Mouse (Mus musculus) heart, adult 2 months (tissue): ENCODE data around the gene Rhcg. TPM values are rescaled to one million over a fixed set of nuclear protein-coding genes. Genes with fewer than 3 reads are reported as not detected.

ENCODE experiments used
- DNase-seq, 2 experiments: peaks; one replicate each; pipeline ENCODE4 v3.0.0; 2021
- H3K27ac ChIP-seq: fragments of 200-600 bp; 2 replicates; pipeline ENCODE4 v1.8.1; 2022
- H3K27me3 ChIP-seq: fragments of 200-500 bp; 2 replicates; pipeline ENCODE4 v1.6.1; 2012; ENCODE audit warnings: mild to moderate bottlenecking, low read length, inconsistent platforms, mixed read lengths; ENCODE audit not compliant: control insufficient read depth, insufficient read depth
- H3K36me3 ChIP-seq: fragments of 200-500 bp; 2 replicates; pipeline ENCODE4 v1.6.1; 2012; ENCODE audit warnings: low read length, inconsistent platforms; ENCODE audit not compliant: control insufficient read depth, insufficient read depth
- H3K4me1 ChIP-seq: fragments of 200-500 bp; 2 replicates; pipeline ENCODE4 v1.6.1; 2011; ENCODE audit warnings: low read length; ENCODE audit not compliant: control insufficient read depth, insufficient read depth
- H3K4me3 ChIP-seq: fragments of 200-600 bp; 2 replicates; pipeline ENCODE4 v1.8.1; 2022
- H3K79me2 ChIP-seq: fragments of 200-500 bp; replicated peaks from 2 replicates; pipeline ENCODE4 v1.6.1; 2012; ENCODE audit warnings: mild to moderate bottlenecking, inconsistent platforms, low read length, moderate library complexity, mixed read lengths; ENCODE audit not compliant: control insufficient read depth, insufficient read depth
- H3K9ac ChIP-seq: fragments of 200-500 bp; 2 replicates; pipeline ENCODE4 v1.6.1; 2012; ENCODE audit warnings: low read depth, mild to moderate bottlenecking, control low read depth, inconsistent platforms, low read length, mixed read lengths
- CTCF ChIP-seq: fragments of 200-600 bp; IDR thresholded peaks from 2 replicates; pipeline ENCODE4 v1.8.1; 2022; ENCODE audit warnings: antibody characterized with exemption, mild to moderate bottlenecking, moderate library complexity
- EP300 ChIP-seq: fragments of 200-500 bp; IDR thresholded peaks from 2 replicates; pipeline ENCODE4 v1.6.1; 2011; ENCODE audit warnings: low read depth, low read length, control low read depth; ENCODE audit not compliant: insufficient read depth
- POLR2A ChIP-seq: fragments of 200-500 bp; IDR thresholded peaks from 2 replicates; pipeline ENCODE4 v1.6.1; 2011; ENCODE audit warnings: mild to moderate bottlenecking, low read depth, low read length, control low read depth; ENCODE audit not compliant: insufficient read depth
- WGBS: fragments of 180-500 bp; shearing (Covaris S2); methylation state at CpG from one replicate; pipeline ENCODE4 v1.1.7; 2018; 5-methylcytosine and 5-hydroxymethylcytosine counted together
- intact Hi-C: fragments of 180-260 bp; cut with DNase I; formaldehyde crosslinking; loops from one replicate; pipeline ENCODE4 v1.15.1; 2025
- polyA plus RNA-seq: library from polyadenylated mRNA; depleted of rRNA; stranded (reverse); fragments of >200 nt; gene quantifications from 2 replicates; pipeline ENCODE4 v1.2.3, GENCODE M21; 2012
- total RNA-seq, 2 experiments: library from RNA; stranded (reverse); gene quantifications; 2 replicates each; pipeline ENCODE4 v1.2.3; 2021

Gene Rhcg
- total and polyA plus RNA-seq, 3 experiments, result not detected

GRCm38 (mm10) chr7:79654586-79654985 lies 37.1 kb upstream of the Rhcg start:
- Histone ChIP-seq H3K36me3 (no peaks in the 10 kb centered on the region), H3K4me3 (no peak overlapping the region), H3K27me3 (no peaks in the 10 kb centered on the region), H3K4me1 (peaks cover 2% of the 10 kb centered on the region; the same call in 1 of the 2 replicates), H3K79me2 (no peaks in the 10 kb centered on the region), H3K27ac (no peak overlapping the region), H3K9ac (no peak overlapping the region)
- intact Hi-C loops, result no loop called here
- WGBS, result 60% methylated on average over 1 of the region's 1 CpGs
- no peak for TF ChIP-seq EP300
- no peak for TF ChIP-seq POLR2A
- TF ChIP-seq CTCF, result no peak
- DNase-seq, result no peak

GRCm38 (mm10) chr7:79654185-79654584 lies 36.7 kb upstream of the Rhcg start:
- TF ChIP-seq CTCF (no peak), EP300 (no peak), POLR2A (no peak)
- Histone ChIP-seq H3K4me1 (no peaks in the 10 kb centered on the region), H3K27ac (no peak overlapping the region), H3K9ac (no peak overlapping the region), H3K4me3 (no peak overlapping the region), H3K27me3 (no peaks in the 10 kb centered on the region), H3K79me2 (no peaks in the 10 kb centered on the region), H3K36me3 (no peaks in the 10 kb centered on the region)
- intact Hi-C loops, result no loop called here
- WGBS, result 79% methylated on average over 1 of the region's 1 CpGs
- no peak for DNase-seq

DNA sequence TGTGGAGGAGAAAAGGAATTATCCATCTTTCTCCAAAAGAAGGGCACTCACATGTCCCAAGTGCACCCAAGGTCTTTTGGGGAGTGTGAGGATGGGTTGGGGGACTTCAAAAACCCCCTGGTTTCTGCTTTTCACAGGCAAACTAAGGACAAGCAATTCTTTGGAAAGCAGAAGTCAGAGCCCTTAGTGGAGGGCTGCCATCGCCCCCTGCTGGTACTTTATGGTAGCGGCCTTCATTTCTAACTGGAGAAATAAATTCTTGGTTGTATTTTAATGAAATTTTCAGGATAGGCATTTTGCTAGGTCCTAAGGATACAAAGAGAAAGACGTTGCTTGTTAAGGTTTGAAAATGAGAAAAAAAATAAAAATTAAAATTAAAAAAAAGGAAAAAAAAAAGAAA lies 31.5 kb upstream of the Rhcg start:
- 5% methylated on average over 3 of the region's 3 CpGs for WGBS
- no peaks in the 10 kb centered on the region for H3K79me2 ChIP-seq
- H3K36me3 ChIP-seq, result no peaks in the 10 kb centered on the region
- TF ChIP-seq EP300 (no peak), POLR2A (no peak), CTCF (peak; percentile 88)
- H3K27me3 ChIP-seq, result no peaks in the 10 kb centered on the region
- no peak overlapping the region for H3K9ac ChIP-seq
- intact Hi-C loops, result loop anchor here (1.0 kb wide), 1 partner anchor 153 kb away; no protein-coding TSS in a partner anchor
- H3K4me3 ChIP-seq, result no peak overlapping the region
- no peak overlapping the region for H3K27ac ChIP-seq
- no peaks in the 10 kb centered on the region for H3K4me1 ChIP-seq
- DNase-seq, result peak; percentile 14 to 47

GRCm38 (mm10) chr7:79647233-79647632 lies 29.8 kb upstream of the Rhcg start:
- Histone ChIP-seq H3K9ac (no peak overlapping the region), H3K27me3 (no peaks in the 10 kb centered on the region), H3K79me2 (no peaks in the 10 kb centered on the region), H3K27ac (no peak overlapping the region), H3K4me3 (no peak overlapping the region), H3K4me1 (no peaks in the 10 kb centered on the region), H3K36me3 (no peaks in the 10 kb centered on the region)
- DNase-seq, result peak in 1 of 2 experiments; percentile 5
- no peak for TF ChIP-seq EP300
- 58% methylated on average over 3 of the region's 3 CpGs for WGBS
- intact Hi-C loops, result no loop called here

DNA sequence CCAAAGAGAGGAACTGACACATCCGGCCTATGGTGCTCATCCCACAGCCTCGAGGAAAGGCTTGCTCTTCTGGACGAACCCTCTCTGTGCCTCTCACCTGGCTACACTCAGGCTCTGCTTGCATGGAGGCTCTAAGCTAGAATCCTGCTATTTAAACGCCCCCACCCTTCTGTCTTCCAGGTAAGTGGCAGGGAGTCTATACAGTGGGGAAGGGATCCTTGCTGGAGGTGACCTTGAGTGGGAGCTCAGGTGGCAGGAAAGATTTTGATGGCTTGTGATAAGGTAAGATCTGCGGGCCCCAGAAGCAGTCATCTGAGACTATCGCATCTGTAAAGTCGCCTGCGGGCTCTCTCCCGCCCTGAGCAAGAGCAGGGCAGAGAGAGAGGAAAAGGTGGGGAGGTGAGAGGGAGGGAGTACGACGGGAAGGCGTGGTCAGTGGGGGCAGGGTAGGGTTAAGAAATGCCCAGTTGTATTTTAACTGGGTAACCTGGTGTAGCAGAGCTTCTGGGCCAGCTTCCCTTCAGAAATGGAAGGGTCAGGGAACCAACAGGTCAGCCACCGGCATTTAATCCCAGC lies 14.4 kb upstream of the Rhcg start:
- H3K9ac ChIP-seq, result no peak overlapping the region
- DNase-seq, result no peak
- TF ChIP-seq POLR2A (no peak), EP300 (no peak), CTCF (no peak)
- no peaks in the 10 kb centered on the region for H3K36me3 ChIP-seq
- no peak overlapping the region for H3K4me3 ChIP-seq
- no peak overlapping the region for H3K27ac ChIP-seq
- no peaks in the 10 kb centered on the region for H3K4me1 ChIP-seq
- no peaks in the 10 kb centered on the region for H3K79me2 ChIP-seq
- intact Hi-C loops, result no loop called here
- WGBS, result 30% methylated on average over 13 of the region's 13 CpGs
- H3K27me3 ChIP-seq, result no peaks in the 10 kb centered on the region

DNA sequence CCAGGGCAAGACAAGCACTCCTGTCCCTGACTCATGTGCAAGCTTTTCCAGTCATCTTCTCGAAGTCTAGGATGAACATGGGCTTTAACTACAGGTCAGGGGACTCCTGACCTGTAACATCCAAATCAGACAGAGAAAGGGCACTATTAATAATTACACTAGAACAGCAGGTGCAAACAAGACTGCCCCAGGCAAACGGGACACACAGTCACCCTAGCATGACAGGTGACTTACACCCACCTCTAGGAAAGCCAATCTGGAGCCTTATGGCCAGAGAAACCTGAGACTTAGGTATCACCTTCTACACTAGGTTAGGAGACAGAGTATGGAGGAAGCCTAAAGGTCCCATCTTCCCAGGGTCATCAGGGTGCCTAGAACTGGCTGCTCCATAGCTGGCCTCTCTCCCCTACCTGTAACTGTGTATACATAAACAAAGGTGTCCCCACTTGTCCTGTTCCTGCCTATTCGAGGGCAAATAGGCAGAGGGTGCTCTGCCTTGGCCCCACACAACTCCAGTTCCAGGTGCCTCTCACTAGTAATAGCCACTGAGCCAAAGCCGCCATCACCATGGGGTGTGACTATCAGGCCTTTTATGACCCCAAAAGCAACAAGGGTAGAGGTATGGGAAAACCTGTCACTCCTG lies 10.9 kb upstream of the Rhcg start:
- TF ChIP-seq POLR2A (no peak), CTCF (no peak), EP300 (no peak)
- Histone ChIP-seq H3K4me3 (no peak overlapping the region), H3K27ac (no peak overlapping the region), H3K4me1 (no peaks in the 10 kb centered on the region), H3K79me2 (no peaks in the 10 kb centered on the region), H3K36me3 (no peaks in the 10 kb centered on the region), H3K9ac (no peak overlapping the region), H3K27me3 (no peaks in the 10 kb centered on the region)
- WGBS, result 61% methylated on average over 4 of the region's 4 CpGs
- DNase-seq, result no peak
- intact Hi-C loops, result no loop called here
